ENCODE assay signal across 9 mouse cellular contexts in the genomic region with DNA sequence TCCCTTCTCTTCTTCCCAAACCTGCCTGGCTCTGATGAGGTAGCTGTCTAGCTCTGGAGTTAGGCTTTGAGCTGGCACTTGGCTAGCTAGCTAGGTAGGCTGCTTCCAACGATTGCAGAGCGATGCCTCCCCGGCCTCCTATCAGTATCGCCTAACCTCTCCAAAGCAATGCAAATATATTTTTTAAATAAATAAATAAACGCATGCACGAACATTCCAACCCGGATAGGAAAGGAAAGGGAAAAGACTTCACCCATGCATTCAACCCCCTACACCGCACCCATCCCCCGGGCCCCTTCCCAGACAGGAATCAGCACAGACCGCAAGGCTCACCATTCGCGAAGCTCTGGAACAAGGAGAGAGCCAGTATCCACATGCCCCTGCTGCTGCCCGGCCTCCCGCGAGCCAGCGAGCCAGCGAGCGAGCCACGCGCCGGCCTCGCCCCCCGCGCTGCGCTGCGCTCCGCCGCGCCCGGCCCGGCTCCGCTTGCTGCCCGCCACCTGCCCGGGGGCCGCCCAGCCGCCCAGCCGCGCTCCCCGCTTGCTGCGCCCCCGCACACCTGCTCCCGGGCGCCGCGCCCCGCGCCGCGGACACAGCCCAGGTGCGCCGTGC. TPM values are rescaled to one million over a fixed set of nuclear protein-coding genes. Genes with fewer than 3 reads are reported as not detected.
DNase-seq lines count a peak whose midpoint lies in the region; ATAC-seq lines count a peak whose summit lies in the region.
"Had no signal": no experiment of that assay in that cellular context is flagged by ENCODE, and none has a peak within 500 bp of the region (broad histone marks: within the 10 kb centered on the region; RNA-seq: fewer than 3 reads in every experiment).

No protein-coding gene starts in this region.

- H3K4me3 ChIP-seq in kidney, embryonic 14.5 days (ENCODE audit: low read length) = peak overlapping the region; percentile 50
- H3K4me3 ChIP-seq in limb, embryonic 15.5 days = peak overlapping the region; percentile 49
- H3K4me3 ChIP-seq in stomach, embryonic 15.5 days (replicated peaks) = peak overlapping the region; percentile 44

- no peak for DNase-seq in kidney, postnatal 36 days
- peak; percentile 71 for DNase-seq in brain, adult 2 months (ENCODE audit: low read depth, low spot score)
- peak; percentile 17 to 32 for DNase-seq in frontal cortex, postnatal 14 days (ENCODE audit: low spot score in 2 of 2)
- DNase-seq in gastrocnemius, postnatal 10 days = no peak
- no peak for DNase-seq in urinary bladder, postnatal 36 days (ENCODE audit: low spot score in 2 of 2)

- no peaks in the 10 kb centered on the region for H3K4me1 ChIP-seq in kidney, embryonic 14.5 days (ENCODE audit: control insufficient read depth, insufficient read depth, low read length)
- H3K4me1 ChIP-seq in limb, embryonic 15.5 days = peaks cover 20% of the 10 kb centered on the region
- 0 out of 2 replicates have a peak, but pooled peaks cover 7% of the 10 kb centered on the region for H3K4me1 ChIP-seq in stomach, embryonic 15.5 days

- no peaks in the 10 kb centered on the region for H3K9me3 ChIP-seq in kidney, embryonic 14.5 days (ENCODE audit: control insufficient read depth, low read length)
- H3K9me3 ChIP-seq in limb, embryonic 15.5 days = no peaks in the 10 kb centered on the region
- no peaks in the 10 kb centered on the region for H3K9me3 ChIP-seq in stomach, embryonic 15.5 days

- no peaks in the 10 kb centered on the region for H3K36me3 ChIP-seq in kidney, embryonic 14.5 days (ENCODE audit: control insufficient read depth, insufficient read depth, low read length)
- no peaks in the 10 kb centered on the region for H3K36me3 ChIP-seq in limb, embryonic 15.5 days
- H3K36me3 ChIP-seq in stomach, embryonic 15.5 days = no peaks in the 10 kb centered on the region

- ATAC-seq in kidney, embryonic 14.5 days (ENCODE audit: low FRiP score, low TSS enrichment) = peak; percentile 50
- ATAC-seq in limb, embryonic 15.5 days (ENCODE audit: insufficient number of reproducible peaks, low FRiP score, low TSS enrichment, low read depth) = no peak
- ATAC-seq in stomach, embryonic 15.5 days (ENCODE audit: insufficient read depth, low FRiP score, low read depth) = no peak

- peaks cover 61% of the 10 kb centered on the region for H3K27me3 ChIP-seq in kidney, embryonic 14.5 days (ENCODE audit: control insufficient read depth, insufficient read depth, low read length)
- H3K27me3 ChIP-seq in limb, embryonic 15.5 days = peaks cover 77% of the 10 kb centered on the region
- peaks cover 58% of the 10 kb centered on the region for H3K27me3 ChIP-seq in stomach, embryonic 15.5 days (replicated peaks)

- H3K9ac ChIP-seq in kidney, embryonic 14.5 days (ENCODE audit: low read depth, low read length) = peak overlapping the region; percentile 42; the same call in 1 of the 2 replicates
- H3K9ac ChIP-seq in limb, embryonic 15.5 days = 0 out of 2 replicates have a peak overlapping the region, but pooled peaks have one; percentile 23
- 0 out of 2 replicates have a peak overlapping the region, but pooled peaks have one; percentile 12 for H3K9ac ChIP-seq in stomach, embryonic 15.5 days

- no peak overlapping the region for H3K27ac ChIP-seq in kidney, embryonic 14.5 days (ENCODE audit: low read depth, low read length)
- H3K27ac ChIP-seq in limb, embryonic 15.5 days = no peak overlapping the region
- no peak overlapping the region for H3K27ac ChIP-seq in stomach, embryonic 15.5 days
- H3K27ac ChIP-seq: macrophage had no signal

- 1% methylated on average over 46 of the region's 51 CpGs for WGBS in kidney, embryonic 14.5 days
- WGBS in limb, embryonic 15.5 days = 2% methylated on average over 31 of the region's 51 CpGs
- WGBS in stomach, embryonic 15.5 days = 2% methylated on average over 39 of the region's 51 CpGs

- peak overlapping the region; percentile 99 for H3K4me2 ChIP-seq in kidney, embryonic 14.5 days (replicated peaks; ENCODE audit: low read depth, low read length)
- peak overlapping the region; percentile 94 for H3K4me2 ChIP-seq in limb, embryonic 15.5 days
- H3K4me2 ChIP-seq in stomach, embryonic 15.5 days = peak overlapping the region; percentile 93

RNA-seq across cellular contexts. Expression of a gene that starts 0.5 kb away (rescaled TPM):
- 0.07 TPM in 1 of 2 replicates, not detected in the other for polyA plus RNA-seq in kidney, embryonic 14.5 days (2014; fragmentation: Nextera tagmentation; extraction: Ambion mirVana)
- 0.06 and 0.08 TPM in 2 replicates for polyA plus RNA-seq in limb, embryonic 15.5 days (2015; fragmentation: Nextera tagmentation; extraction: Ambion mirVana)
- polyA plus RNA-seq in stomach, embryonic 15.5 days (2015; fragmentation: Nextera tagmentation; extraction: Ambion mirVana) = 0.17 and 0.24 TPM in 2 replicates
- under 1 TPM; 0.11 to 0.12 TPM for total RNA-seq in gastrocnemius, postnatal 10 days (2021)

Comparison
In these comparisons a context has a peak if more than half of its experiments do, and no peak if none do; other contexts are left out.
1. DNase-seq: peak in brain, adult 2 months (single experiment) and frontal cortex, postnatal 14 days (2 of 2); none in kidney, postnatal 36 days (0 of 2), gastrocnemius, postnatal 10 days (single experiment) and urinary bladder, postnatal 36 days (0 of 2).
2. Peak in every context shown above with its lines, with median percentiles within 50 percentile points of each other: H3K4me2 ChIP-seq, H3K4me3 ChIP-seq and H3K9ac ChIP-seq.